In genomic region chr16:17491896-17492561, GRCm38 (mm10) we compare ENCODE assay signal across 15 mouse cellular contexts. TPM values are rescaled to one million over a fixed set of nuclear protein-coding genes. Genes with fewer than 3 reads are reported as not detected.
DNase-seq lines count a peak whose midpoint lies in the region; ATAC-seq and TF ChIP-seq lines count a peak whose summit lies in the region.
"Had no signal": no experiment of that assay in that cellular context is flagged by ENCODE, and none has a peak within 500 bp of the region (broad histone marks: within the 10 kb centered on the region; RNA-seq: fewer than 3 reads in every experiment).

No protein-coding gene starts in this region.

- peak; percentile 54 for ATAC-seq in common myeloid progenitor, adult 5-6 weeks (replicated peaks; ENCODE audit: low read depth, poor library complexity, severe bottlenecking)
- ATAC-seq in hindbrain, embryonic 16.5 days, result no peak

- no peak overlapping the region for H3K9ac ChIP-seq in hindbrain, embryonic 16.5 days (ENCODE audit: low read depth, low read length)
- H3K9ac ChIP-seq: embryonic facial prominence, embryonic 12.5 days; hindbrain, embryonic 15.5 days; midbrain, embryonic 12.5 days had no signal

- H3K27me3 ChIP-seq in cerebellum, adult 2 months (ENCODE audit: control insufficient read depth, insufficient read depth, low read length), result no peaks in the 10 kb centered on the region
- H3K27me3 ChIP-seq in hindbrain, embryonic 16.5 days (replicated peaks; ENCODE audit: control insufficient read depth, insufficient read depth, low read length), result no peaks in the 10 kb centered on the region; the same call in 1 of the 2 replicates

- no peak for TF ChIP-seq CTCF in cerebellum, adult 2 months (IDR thresholded peaks at IDR 0.05; ENCODE audit: borderline replicate concordance, insufficient read depth, low read depth, low read length)

- intact Hi-C loops in left cerebral cortex, postnatal 4 days (cut with DNase I), result no loop called here
- intact Hi-C loops in left cerebral cortex, postnatal 36 days (cut with DNase I), result no loop called here
- intact Hi-C loops in heart, postnatal 14 days (cut with DNase I), result no loop called here

- no peaks in the 10 kb centered on the region for H3K36me3 ChIP-seq in hindbrain, embryonic 16.5 days (ENCODE audit: control insufficient read depth, insufficient read depth, low read length)

- WGBS in cerebellum, adult 2 months, result 16% methylated on average over 5 of the region's 5 CpGs
- 62% methylated on average over 5 of the region's 5 CpGs for WGBS in hindbrain, embryonic 16.5 days

- peak overlapping the region; percentile 36 for H3K4me3 ChIP-seq in cerebellum, adult 2 months (replicated peaks; ENCODE audit: insufficient read depth, low read depth, low read length)
- no peak overlapping the region for H3K4me3 ChIP-seq in hindbrain, embryonic 16.5 days (ENCODE audit: low read length)
- H3K4me3 ChIP-seq: embryonic facial prominence, embryonic 12.5 days; hindbrain, embryonic 15.5 days; midbrain, embryonic 12.5 days had no signal

- no peaks in the 10 kb centered on the region for H3K9me3 ChIP-seq in hindbrain, embryonic 16.5 days (ENCODE audit: control insufficient read depth, low read length)
- H3K9me3 ChIP-seq: embryonic facial prominence, embryonic 12.5 days; hindbrain, embryonic 15.5 days; midbrain, embryonic 12.5 days had no signal

- peak; percentile 13 for DNase-seq in left cerebral cortex, postnatal 4 days
- DNase-seq in left cerebral cortex, postnatal 36 days (ENCODE audit: low spot score in 2 of 2), result no peak
- peak; percentile 85 to 87 for DNase-seq in cerebellum, adult 2 months
- peak; percentile 45 for DNase-seq in retina, postnatal 1 day
- no peak for DNase-seq in heart, postnatal 14 days
- DNase-seq: adrenal gland, postnatal 14 days; kidney, adult 18-20 months; kidney, postnatal 25 days; lung, postnatal 14 days; right cerebral cortex, postnatal 4 days had no signal

- H3K27ac ChIP-seq in cerebellum, adult 2 months (ENCODE audit: insufficient read depth, low read length), result peak overlapping the region; percentile 89
- no peak overlapping the region for H3K27ac ChIP-seq in hindbrain, embryonic 16.5 days (ENCODE audit: low read depth, low read length)
- H3K27ac ChIP-seq: embryonic facial prominence, embryonic 12.5 days; hindbrain, embryonic 15.5 days; midbrain, embryonic 12.5 days had no signal

- peaks cover 44% of the 10 kb centered on the region for H3K4me1 ChIP-seq in cerebellum, adult 2 months (ENCODE audit: control insufficient read depth, insufficient read depth, low read length)
- H3K4me1 ChIP-seq in hindbrain, embryonic 16.5 days (ENCODE audit: control insufficient read depth, insufficient read depth, low read depth, low read length), result peaks cover 12% of the 10 kb centered on the region

- peak; percentile 49; the same call in 1 of the 2 replicates for TF ChIP-seq POLR2A in cerebellum, adult 2 months (IDR thresholded peaks at IDR 0.05; ENCODE audit: borderline replicate concordance, insufficient read depth, low read length)

- H3K4me2 ChIP-seq in hindbrain, embryonic 16.5 days (ENCODE audit: low read length), result no peak overlapping the region
- H3K4me2 ChIP-seq: embryonic facial prominence, embryonic 12.5 days; hindbrain, embryonic 15.5 days; midbrain, embryonic 12.5 days had no signal

RNA-seq across cellular contexts. Expression of gene Aifm3, which starts 2.6 kb away (rescaled TPM):
- 10 to 100 TPM in 1 of 2 experiments, 1 to 10 TPM in 1; 9.3 to 13.6 TPM for total RNA-seq in left cerebral cortex, postnatal 4 days (2021)
- 100 to 1,000 TPM; 105 to 133 TPM for total RNA-seq in left cerebral cortex, postnatal 36 days (2021)
- polyA plus RNA-seq in cerebellum, adult 2 months (2012; rRNA removed), result 472 and 503 TPM in 2 replicates
- not detected in 2 replicates for total RNA-seq in common myeloid progenitor, adult 5-6 weeks (2017)
- 13.4 and 14.8 TPM in 2 replicates for polyA plus RNA-seq in hindbrain, embryonic 16.5 days (2015; fragmentation: Nextera tagmentation; extraction: Ambion mirVana)
- under 1 TPM; 0.19 to 0.24 TPM for total RNA-seq in heart, postnatal 14 days (2021)

RNA-seq across cellular contexts. Expression of gene Lztr1, which starts 16.5 kb away (rescaled TPM):
- total RNA-seq in left cerebral cortex, postnatal 4 days (2021), result 100 to 1,000 TPM; 158 to 182 TPM
- 100 to 1,000 TPM; 151 to 156 TPM for total RNA-seq in left cerebral cortex, postnatal 36 days (2021)
- 240 and 242 TPM in 2 replicates for polyA plus RNA-seq in cerebellum, adult 2 months (2012; rRNA removed)
- 30.8 and 40.3 TPM in 2 replicates for total RNA-seq in common myeloid progenitor, adult 5-6 weeks (2017)
- 140 and 149 TPM in 2 replicates for polyA plus RNA-seq in hindbrain, embryonic 16.5 days (2015; fragmentation: Nextera tagmentation; extraction: Ambion mirVana)
- 10 to 100 TPM; 39.4 to 42.8 TPM for total RNA-seq in heart, postnatal 14 days (2021)

RNA-seq across cellular contexts. Expression of gene Thap7, which starts 38.9 kb away (rescaled TPM):
- total RNA-seq in left cerebral cortex, postnatal 4 days (2021), result 10 to 100 TPM; 34.5 to 36.4 TPM
- 10 to 100 TPM; 42.9 to 49.3 TPM for total RNA-seq in left cerebral cortex, postnatal 36 days (2021)
- polyA plus RNA-seq in cerebellum, adult 2 months (2012; rRNA removed), result 74.3 TPM in 2 replicates
- 38.5 and 46.1 TPM in 2 replicates for total RNA-seq in common myeloid progenitor, adult 5-6 weeks (2017)
- polyA plus RNA-seq in hindbrain, embryonic 16.5 days (2015; fragmentation: Nextera tagmentation; extraction: Ambion mirVana), result 65.1 and 65.8 TPM in 2 replicates
- total RNA-seq in heart, postnatal 14 days (2021), result 10 to 100 TPM; 14.3 to 14.7 TPM

RNA-seq across cellular contexts. Expression of gene Crkl, which starts 40.2 kb away (rescaled TPM):
- 10 to 100 TPM; 35.7 to 35.8 TPM for total RNA-seq in left cerebral cortex, postnatal 4 days (2021)
- total RNA-seq in left cerebral cortex, postnatal 36 days (2021), result 10 to 100 TPM; 30.8 to 34.0 TPM
- polyA plus RNA-seq in cerebellum, adult 2 months (2012; rRNA removed), result 37.9 and 41.0 TPM in 2 replicates
- 29.0 and 29.2 TPM in 2 replicates for total RNA-seq in common myeloid progenitor, adult 5-6 weeks (2017)
- 74.3 and 74.6 TPM in 2 replicates for polyA plus RNA-seq in hindbrain, embryonic 16.5 days (2015; fragmentation: Nextera tagmentation; extraction: Ambion mirVana)
- 10 to 100 TPM; 25.2 to 28.9 TPM for total RNA-seq in heart, postnatal 14 days (2021)

Comparison
In these comparisons a context has a peak if more than half of its experiments do, and no peak if none do; other contexts are left out.
1. DNase-seq: peak in left cerebral cortex, postnatal 4 days (single experiment), cerebellum, adult 2 months (2 of 2) and retina, postnatal 1 day (single experiment); none in left cerebral cortex, postnatal 36 days (0 of 2) and heart, postnatal 14 days (0 of 2).
2. RNA of gene Aifm3, which starts 2.6 kb away (total RNA-seq): 105 to 133 TPM in left cerebral cortex, postnatal 36 days and 9.3 to 13.6 TPM in left cerebral cortex, postnatal 4 days; 0.19 to 0.24 TPM in heart, postnatal 14 days and not detected in common myeloid progenitor, adult 5-6 weeks; every median in the first group is over 4 times any median in the second.